Mouse (Mus musculus): Measurements from ENCODE around the gene Bcap29.

Bcap29 gene

DNA sequence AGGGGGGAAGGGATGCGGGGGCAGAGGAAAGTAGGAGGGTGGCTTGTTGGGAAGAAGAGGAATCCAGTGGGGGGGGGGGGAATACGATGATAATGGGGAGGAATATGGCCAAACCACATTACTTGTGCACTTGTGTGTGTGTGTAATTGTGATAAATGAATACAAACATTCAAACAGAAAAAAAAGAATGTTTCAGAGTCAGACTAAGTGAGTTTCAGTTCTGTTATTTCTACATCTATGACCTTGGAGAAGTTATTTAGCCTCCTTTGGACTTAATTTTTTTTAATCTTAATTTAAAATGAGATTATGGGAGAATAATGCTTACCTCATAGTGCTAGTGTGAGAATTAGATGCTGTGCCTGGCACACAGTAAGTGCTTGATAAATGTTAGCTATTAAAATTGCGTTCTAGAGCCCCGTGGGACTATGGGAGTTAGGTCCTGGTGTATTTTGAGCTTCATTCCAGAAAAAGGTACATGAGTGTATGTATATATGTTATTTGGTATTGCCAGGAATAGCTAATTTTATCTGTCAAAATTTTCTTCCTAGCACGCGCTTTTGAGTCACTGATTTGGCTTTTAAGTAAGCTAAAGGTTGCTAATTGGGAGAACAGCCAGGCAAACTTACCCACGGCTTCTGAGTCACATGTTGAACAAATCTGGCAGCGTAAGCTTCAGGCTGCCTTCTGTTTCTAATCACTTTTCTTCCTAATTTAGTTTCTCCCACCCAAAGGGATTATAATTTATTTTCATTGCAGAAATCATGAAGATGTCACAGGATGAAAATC, 55.6 kb downstream of the Bcap29 start:
- no peak for DNase-seq

DNA sequence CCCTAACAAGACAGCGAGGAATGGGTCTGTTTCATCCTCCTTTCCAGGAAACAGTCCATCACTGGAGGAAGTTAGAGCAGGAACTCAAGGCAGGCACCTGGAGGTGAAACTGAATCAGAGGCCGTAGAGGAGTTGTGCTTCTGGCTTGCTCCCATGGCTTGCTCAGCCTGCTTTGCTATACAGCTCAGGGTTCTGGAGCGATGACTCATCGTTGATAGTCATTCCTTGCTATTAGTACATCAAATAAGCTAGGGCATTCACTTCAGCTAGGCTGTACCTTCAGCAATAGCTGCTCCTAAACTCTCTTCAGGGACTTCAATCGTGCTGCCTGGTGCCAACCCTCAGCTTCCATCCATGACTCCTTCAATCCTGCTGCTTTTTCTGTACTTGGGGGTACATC, 60.0 kb downstream of the Bcap29 start:
- no peak for DNase-seq

GRCm38 (mm10) chr12:31569784-31570183, 64.7 kb downstream of the Bcap29 start:
- DNase-seq, result peak in 1 of 2 experiments; percentile 63

- DNase-seq, result no peak
Observed at GRCm38 (mm10) chr12:31568661-31569060, 65.8 kb downstream of the Bcap29 start.

DNA sequence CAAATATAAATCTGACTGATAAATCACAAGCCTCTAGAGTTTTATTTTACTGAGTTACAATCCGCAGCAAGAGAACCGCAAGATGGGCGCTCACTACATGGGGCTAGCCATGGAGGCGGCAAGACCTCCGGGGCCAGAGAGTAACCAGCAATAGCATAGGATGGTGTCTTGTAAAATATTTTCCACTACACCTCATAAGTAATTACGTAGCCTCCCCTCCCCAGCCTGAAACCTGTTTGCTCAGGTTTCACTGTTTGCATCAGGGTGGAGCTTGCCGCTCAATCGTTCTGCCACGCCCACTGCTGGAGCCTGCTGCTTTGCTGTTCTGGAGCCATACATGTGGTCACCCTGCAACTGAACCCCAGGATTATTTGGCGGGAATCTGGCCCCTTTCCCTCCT, 66.9 kb downstream of the Bcap29 start:
- DNase-seq, result peak; percentile 11 to 24

- no peak for DNase-seq
Observed at GRCm38 (mm10) chr12:31560712-31561111, 73.7 kb downstream of the Bcap29 start.

GRCm38 (mm10) chr12:31560002-31560401, 74.5 kb downstream of the Bcap29 start:
- no peak for DNase-seq

- DNase-seq, result no peak
Observed at GRCm38 (mm10) chr12:31554371-31554770, 80.1 kb downstream of the Bcap29 start.

DNA sequence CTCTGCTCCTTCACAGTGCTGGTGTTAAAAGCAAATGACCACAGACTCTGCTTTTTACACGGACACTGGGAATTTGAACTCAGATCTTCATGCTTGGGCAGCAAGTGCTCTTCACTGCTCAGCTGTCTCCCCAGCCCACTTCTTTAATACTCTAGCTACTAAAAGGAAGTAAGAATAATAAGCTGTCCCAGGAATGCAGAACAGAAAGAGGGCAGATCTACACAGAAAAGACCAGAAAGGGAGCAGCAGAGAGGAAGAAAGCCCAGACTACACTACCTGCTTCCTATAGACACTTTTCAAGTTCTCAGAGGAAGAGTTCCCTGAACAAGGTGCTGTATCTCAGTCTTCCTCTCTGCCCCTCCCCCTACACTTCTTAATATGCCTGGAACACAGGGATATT, 83.2 kb downstream of the Bcap29 start:
- DNase-seq, result no peak

DNA sequence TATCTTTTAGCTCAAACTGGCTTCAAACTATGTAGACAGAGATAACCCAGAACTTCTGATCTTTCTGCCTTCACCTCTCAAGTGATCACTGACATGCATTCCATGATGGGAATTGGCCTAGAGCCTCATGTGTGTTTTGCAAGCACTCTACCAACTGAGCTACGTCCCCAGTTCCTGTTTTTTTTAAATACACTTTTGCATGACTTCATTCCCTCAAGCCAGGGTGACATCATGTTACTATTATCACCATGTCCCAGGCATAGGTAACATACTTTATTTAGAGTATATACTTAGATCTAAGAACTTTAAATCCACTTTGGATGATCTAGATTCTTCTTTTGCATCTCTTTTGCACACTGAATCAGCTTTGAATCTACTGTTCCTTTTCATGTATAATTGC, 88.4 kb downstream of the Bcap29 start:
- DNase-seq, result no peak

DNA sequence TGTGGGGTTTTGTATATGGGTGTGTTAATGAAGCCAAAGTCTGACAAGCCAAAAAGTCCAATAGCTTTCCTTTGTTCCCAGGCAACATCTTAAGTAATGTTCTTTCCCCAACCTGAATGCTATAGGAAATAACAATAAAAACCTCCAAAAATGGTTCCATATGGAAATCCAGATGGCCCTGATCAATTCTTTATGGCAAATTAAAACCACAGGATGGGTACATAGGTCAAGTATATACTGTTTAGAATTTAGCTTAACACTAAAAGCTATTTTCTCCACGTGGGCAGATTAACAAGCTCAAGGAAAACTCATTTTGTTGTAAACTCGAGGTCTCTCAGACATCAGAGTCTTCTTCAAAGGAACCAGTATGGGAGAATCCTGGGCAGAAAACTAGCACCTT, 89.2 kb downstream of the Bcap29 start:
- DNase-seq, result no peak

DNA sequence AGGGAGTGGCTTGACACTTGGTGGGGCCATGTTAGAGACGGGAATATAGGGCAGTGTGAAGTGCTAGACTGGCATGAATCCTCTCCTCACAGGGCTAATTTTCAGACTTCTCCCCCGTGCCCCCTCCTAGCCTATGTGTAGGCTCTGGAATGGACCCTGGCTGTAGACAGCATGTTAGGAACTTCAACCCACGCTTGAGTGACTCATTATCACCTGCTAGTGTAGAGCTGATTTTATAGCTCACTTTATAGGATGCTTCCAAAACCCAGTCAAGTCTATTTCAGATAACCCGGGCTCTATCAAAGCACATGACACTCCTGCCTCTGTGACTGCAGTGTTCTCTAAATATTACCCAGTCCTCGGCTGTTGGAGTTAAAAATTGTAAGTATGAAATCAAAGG, 92.9 kb downstream of the Bcap29 start:
- no peak for DNase-seq
